Mouse (Mus musculus) heart, postnatal 0 days (tissue): Measurements from ENCODE around the gene Snx29. TPM values are rescaled to one million over a fixed set of nuclear protein-coding genes. Genes with fewer than 3 reads are reported as not detected.
A peak's percentile ranks its signal among the peaks of the same experiment; 100 is the strongest.

ENCODE experiments used
- ATAC-seq: fragments of 200-750 bp; cut with Nextera tagmentation; 2 replicates; pipeline ENCODE4 v1.8.0; 2017; ENCODE audit warnings: low read depth, moderate number of reproducible peaks, moderate library complexity; ENCODE audit not compliant: insufficient read depth
- DNase-seq: peaks from one replicate; pipeline ENCODE4 v3.0.0-alpha.2; 2016; ENCODE audit warnings: low spot score
- H3K27ac ChIP-seq: fragments of 300-500 bp; sonication (generic); 2 replicates; pipeline ENCODE4 v1.5.1; 2014; ENCODE audit warnings: low read depth, mild to moderate bottlenecking
- H3K27me3 ChIP-seq: fragments of 300-500 bp; sonication (generic); 2 replicates; pipeline ENCODE4 v1.6.1; 2014; ENCODE audit warnings: low read length, mixed read lengths; ENCODE audit not compliant: control insufficient read depth, insufficient read depth
- H3K36me3 ChIP-seq: fragments of 300-500 bp; sonication (generic); replicated peaks from 2 replicates; pipeline ENCODE4 v1.6.1; 2014; ENCODE audit warnings: low read length, mixed read lengths; ENCODE audit not compliant: control insufficient read depth, insufficient read depth
- H3K4me1 ChIP-seq: fragments of 300-500 bp; sonication (generic); 2 replicates; pipeline ENCODE4 v1.6.1; 2014; ENCODE audit warnings: antibody characterized with exemption; ENCODE audit not compliant: control insufficient read depth, insufficient read depth
- H3K4me2 ChIP-seq: fragments of 300-500 bp; sonication (generic); 2 replicates; pipeline ENCODE4 v1.6.1; 2014; ENCODE audit warnings: low read depth, mild to moderate bottlenecking, low read length, moderate library complexity
- H3K4me3 ChIP-seq: fragments of 300-500 bp; sonication (generic); 2 replicates; pipeline ENCODE4 v1.5.1; 2014; ENCODE audit warnings: low read depth, low read length
- H3K9ac ChIP-seq: fragments of 300-500 bp; sonication (generic); replicated peaks from 2 replicates; pipeline ENCODE4 v1.6.1; 2014; ENCODE audit warnings: low read depth, low read length, mixed read lengths
- H3K9me3 ChIP-seq: fragments of 300-500 bp; sonication (generic); replicated peaks from 2 replicates; pipeline ENCODE4 v1.6.1; 2016; ENCODE audit warnings: low read length; ENCODE audit not compliant: control insufficient read depth
- CTCF ChIP-seq: IDR thresholded peaks from 2 replicates; pipeline ENCODE4 v1.5.1; 2016; ENCODE audit warnings: antibody characterized with exemption, control low read depth, low read depth
- EP300 ChIP-seq: IDR thresholded peaks from 2 replicates; pipeline ENCODE4 v1.6.1; 2016; ENCODE audit warnings: antibody characterized with exemption, low read depth
- WGBS: fragments of 180-500 bp; shearing (Covaris S2); extraction: QIAGEN DNeasy Blood & Tissue Kit; methylation state at CpG from one replicate; pipeline ENCODE4 v1.1.7; 2014; 5-methylcytosine and 5-hydroxymethylcytosine counted together
- polyA plus RNA-seq: library from polyadenylated mRNA; unstranded; fragments of >200 nt; fragmentation: Nextera tagmentation; extraction: Ambion mirVana; gene quantifications from 2 replicates; pipeline ENCODE4 v1.2.1, GENCODE M21; 2015
- total RNA-seq: library from RNA; depleted of rRNA; stranded (reverse); fragments of >200 nt; gene quantifications from 2 replicates; pipeline ENCODE4 v1.2.3, GENCODE M21; 2014; ENCODE audit warnings: low replicate concordance

Gene Snx29
- total and polyA plus RNA-seq, 2 experiments from 2014 or later = 3.1 to 3.9 TPM

- H3K27ac ChIP-seq = no peak overlapping the region
Measured at GRCm38 (mm10) chr16:11526104-11526786, 203.5 kb downstream of the Snx29 start.

GRCm38 (mm10) chr16:11526996-11527395, 204.3 kb downstream of the Snx29 start:
- no peak for TF ChIP-seq CTCF
- TF ChIP-seq EP300 = no peak
- H3K36me3 ChIP-seq = no peaks in the 10 kb centered on the region
- no peak overlapping the region for H3K9ac ChIP-seq
- no peaks in the 10 kb centered on the region for H3K27me3 ChIP-seq
- H3K4me3 ChIP-seq = no peak overlapping the region
- no peak overlapping the region for H3K4me2 ChIP-seq
- WGBS = 49% methylated on average over 10 of the region's 10 CpGs
- ATAC-seq = no peak
- no peaks in the 10 kb centered on the region for H3K9me3 ChIP-seq
- H3K27ac ChIP-seq = no peak overlapping the region
- peaks cover 19% of the 10 kb centered on the region; the same call in 1 of the 2 replicates for H3K4me1 ChIP-seq
- DNase-seq = no peak

More at GRCm38 (mm10) chr16:11526104-11526786, 203.5 kb downstream of the Snx29 start:
- TF ChIP-seq CTCF (no peak), EP300 (no peak)
- H3K4me3 ChIP-seq = no peak overlapping the region
- no peaks in the 10 kb centered on the region for H3K9me3 ChIP-seq
- no peaks in the 10 kb centered on the region for H3K27me3 ChIP-seq
- ATAC-seq (0 out of 2 replicates have a peak, but pooled peaks have one; percentile 17), DNase-seq (no peak)
- WGBS = 66% methylated on average over 10 of the region's 10 CpGs
- no peaks in the 10 kb centered on the region for H3K36me3 ChIP-seq
- no peak overlapping the region for H3K9ac ChIP-seq
- H3K4me1 ChIP-seq = peaks cover 15% of the 10 kb centered on the region; the same call in 1 of the 2 replicates
- no peak overlapping the region for H3K4me2 ChIP-seq

DNA sequence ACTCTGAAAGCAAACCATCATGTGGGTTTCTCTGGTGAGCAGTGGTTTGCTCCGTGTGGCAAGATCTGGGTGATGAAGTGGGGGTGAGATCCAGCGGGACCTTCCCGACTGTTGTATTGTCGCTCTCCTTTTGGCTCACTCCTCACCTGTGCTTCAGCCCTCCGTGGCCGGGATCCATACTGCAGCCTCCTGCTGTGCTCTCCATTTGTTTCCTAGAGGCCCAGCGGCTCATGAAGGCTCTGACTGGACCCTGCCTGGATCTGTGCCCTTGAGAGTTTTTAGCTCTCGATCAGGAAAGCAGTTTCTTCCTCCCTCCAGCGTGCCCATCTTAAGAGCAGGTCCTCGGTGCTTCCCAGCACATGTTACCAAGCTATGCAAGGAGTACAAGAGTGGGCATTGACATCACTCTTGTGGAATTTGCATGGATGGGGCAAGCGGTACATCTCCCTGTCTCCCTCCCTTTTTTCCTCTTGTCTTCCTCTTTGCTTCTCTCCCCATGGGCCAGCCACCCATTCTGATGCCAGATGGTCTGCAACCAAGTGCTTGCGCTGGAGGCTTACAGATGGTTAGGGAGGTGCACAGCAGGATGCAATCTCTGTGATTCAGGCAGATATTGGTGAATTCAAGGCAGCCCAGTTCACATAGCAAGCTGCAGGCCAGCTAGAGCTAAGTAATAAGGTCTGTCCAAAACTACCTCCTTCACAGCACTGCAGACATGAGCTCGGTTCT, 207.9 kb downstream of the Snx29 start:
- no peak for TF ChIP-seq CTCF
- TF ChIP-seq EP300 = no peak
- peaks cover 24% of the 10 kb centered on the region for H3K4me1 ChIP-seq
- no peak overlapping the region for H3K27ac ChIP-seq
- no peak overlapping the region for H3K4me2 ChIP-seq
- no peaks in the 10 kb centered on the region for H3K9me3 ChIP-seq
- H3K27me3 ChIP-seq = no peaks in the 10 kb centered on the region
- H3K36me3 ChIP-seq = no peaks in the 10 kb centered on the region
- no peak overlapping the region for H3K4me3 ChIP-seq
- DNase-seq (peak; percentile 24), ATAC-seq (no peak)
- no peak overlapping the region for H3K9ac ChIP-seq
- 36% methylated on average over 13 of the region's 13 CpGs for WGBS

DNA sequence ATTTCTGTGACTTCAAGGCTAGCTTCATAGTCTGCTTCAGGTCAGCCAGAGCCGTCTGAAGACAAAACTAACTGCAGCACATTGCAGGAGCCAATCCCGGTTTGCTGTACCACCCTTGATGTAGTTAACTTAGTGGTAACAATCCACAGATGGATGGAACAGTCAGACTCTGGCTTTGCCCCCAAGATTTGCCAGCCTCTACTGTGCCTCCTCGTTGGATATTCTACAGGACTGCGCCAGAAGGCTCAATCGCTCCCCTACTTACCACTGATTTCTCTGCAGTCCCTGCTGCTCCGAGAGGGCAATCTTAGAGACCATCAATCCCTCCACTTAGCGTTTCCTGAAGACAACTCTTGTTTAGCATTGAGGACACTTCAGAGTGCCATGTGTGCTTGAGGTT, 208.7 kb downstream of the Snx29 start:
- TF ChIP-seq EP300 (no peak), CTCF (no peak)
- Histone ChIP-seq H3K36me3 (no peaks in the 10 kb centered on the region), H3K4me3 (no peak overlapping the region), H3K4me1 (peaks cover 24% of the 10 kb centered on the region), H3K27ac (no peak overlapping the region), H3K4me2 (no peak overlapping the region), H3K9me3 (no peaks in the 10 kb centered on the region), H3K27me3 (no peaks in the 10 kb centered on the region), H3K9ac (no peak overlapping the region)
- 91% methylated on average over 7 of the region's 7 CpGs for WGBS
- ATAC-seq (no peak), DNase-seq (no peak)

- 34% methylated on average over 8 of the region's 8 CpGs for WGBS
- DNase-seq (peak; percentile 81), ATAC-seq (peak; percentile 87)
- H3K4me1 ChIP-seq = peaks cover 17% of the 10 kb centered on the region
- peak overlapping the region; percentile 50 for H3K27ac ChIP-seq
- H3K9me3 ChIP-seq = no peaks in the 10 kb centered on the region
- H3K36me3 ChIP-seq = no peaks in the 10 kb centered on the region
- no peaks in the 10 kb centered on the region for H3K27me3 ChIP-seq
- no peak overlapping the region for H3K9ac ChIP-seq
- H3K4me3 ChIP-seq = no peak overlapping the region
- TF ChIP-seq CTCF (no peak), EP300 (0 out of 2 replicates have a peak, but pooled peaks have one; percentile 19)
- no peak overlapping the region for H3K4me2 ChIP-seq
Measured at GRCm38 (mm10) chr16:11532592-11532991, 209.9 kb downstream of the Snx29 start.
